Mouse (Mus musculus) stomach, postnatal 0 days (tissue): ENCODE data around the gene Camkmt. TPM values are rescaled to one million over a fixed set of nuclear protein-coding genes. Genes with fewer than 3 reads are reported as not detected.

Experiments
- ATAC-seq: fragments of 200-750 bp; cut with Nextera tagmentation; 2 replicates; pipeline ENCODE4 v1.8.0; 2017; ENCODE audit not compliant: low FRiP score, low TSS enrichment
- DNase-seq: peaks from one replicate; pipeline ENCODE4 v3.0.0-alpha.2; 2016; ENCODE audit warnings: low spot score
- H3K27ac ChIP-seq: fragments of 300-500 bp; sonication (generic); replicated peaks from 2 replicates; pipeline ENCODE4 v1.5.1; 2014; ENCODE audit warnings: mild to moderate bottlenecking, control low read depth
- H3K27me3 ChIP-seq: fragments of 300-500 bp; sonication (generic); 2 replicates; pipeline ENCODE4 v1.6.1; 2014; ENCODE audit warnings: low read length; ENCODE audit not compliant: control insufficient read depth, insufficient read depth
- H3K36me3 ChIP-seq: fragments of 300-500 bp; sonication (generic); 2 replicates; pipeline ENCODE4 v1.6.1; 2014; ENCODE audit warnings: low read length, mixed read lengths; ENCODE audit not compliant: control insufficient read depth, insufficient read depth
- H3K4me1 ChIP-seq: fragments of 300-500 bp; sonication (generic); replicated peaks from 2 replicates; pipeline ENCODE4 v1.6.1; 2014; ENCODE audit warnings: antibody characterized with exemption; ENCODE audit not compliant: control insufficient read depth, insufficient read depth
- H3K4me2 ChIP-seq: fragments of 300-500 bp; sonication (generic); replicated peaks from 2 replicates; pipeline ENCODE4 v1.6.1; 2014; ENCODE audit warnings: low read depth, mild to moderate bottlenecking, control low read depth, moderate library complexity
- H3K4me3 ChIP-seq: fragments of 300-500 bp; sonication (generic); 2 replicates; pipeline ENCODE4 v1.5.1; 2014; ENCODE audit warnings: low read depth, low read length, control low read depth
- H3K9ac ChIP-seq: fragments of 300-500 bp; sonication (generic); 2 replicates; pipeline ENCODE4 v1.6.1; 2014; ENCODE audit warnings: mild to moderate bottlenecking, low read length, control low read depth, mixed read lengths
- H3K9me3 ChIP-seq: fragments of 300-500 bp; sonication (generic); 2 replicates; pipeline ENCODE4 v1.6.1; 2016; ENCODE audit warnings: low read length; ENCODE audit not compliant: control insufficient read depth
- CTCF ChIP-seq: IDR thresholded peaks from 2 replicates; pipeline ENCODE4 v1.5.1; 2016; ENCODE audit warnings: antibody characterized with exemption, low read depth, mild to moderate bottlenecking, moderate library complexity
- EP300 ChIP-seq: optimal IDR thresholded peaks from 2 replicates; pipeline ENCODE3; 2016; ENCODE audit warnings: antibody characterized with exemption
- WGBS: fragments of 180-500 bp; shearing (Covaris S2); extraction: QIAGEN DNeasy Blood & Tissue Kit; methylation state at CpG from one replicate; pipeline ENCODE4 v1.1.7; 2014; 5-methylcytosine and 5-hydroxymethylcytosine counted together
- polyA plus RNA-seq: library from polyadenylated mRNA; unstranded; fragments of >200 nt; fragmentation: Nextera tagmentation; extraction: Ambion mirVana; gene quantifications from 2 replicates; pipeline ENCODE4 v1.2.1, GENCODE M21; 2015

The Camkmt gene
- polyA plus RNA-seq, 1 experiment from 2014 or later = 8.3 TPM

- no peak overlapping the region for H3K9ac ChIP-seq
- DNase-seq (no peak), ATAC-seq (no peak)
- H3K36me3 ChIP-seq = no peaks in the 10 kb centered on the region
- no peaks in the 10 kb centered on the region for H3K9me3 ChIP-seq
- no peak overlapping the region for H3K4me2 ChIP-seq
- no peak overlapping the region for H3K27ac ChIP-seq
- no peaks in the 10 kb centered on the region for H3K4me1 ChIP-seq
- 54% methylated on average over 8 of the region's 8 CpGs for WGBS
- H3K4me3 ChIP-seq = no peak overlapping the region
- TF ChIP-seq CTCF (no peak), EP300 (no peak)
- no peaks in the 10 kb centered on the region for H3K27me3 ChIP-seq
Observed at GRCm38 (mm10) chr17:85377496-85377895, 287.1 kb downstream of the Camkmt start.

- no peak for ATAC-seq
- DNase-seq = no peak
- Histone ChIP-seq H3K27ac (no peak overlapping the region), H3K27me3 (no peaks in the 10 kb centered on the region), H3K4me2 (no peak overlapping the region), H3K9me3 (no peaks in the 10 kb centered on the region), H3K4me1 (no peaks in the 10 kb centered on the region), H3K9ac (no peak overlapping the region), H3K4me3 (no peak overlapping the region), H3K36me3 (no peaks in the 10 kb centered on the region)
- TF ChIP-seq EP300 (no peak), CTCF (no peak)
- WGBS = 82% methylated on average over 7 of the region's 7 CpGs
Observed at GRCm38 (mm10) chr17:85379101-85379500, 288.7 kb downstream of the Camkmt start.

- DNase-seq (no peak), ATAC-seq (no peak)
- Histone ChIP-seq H3K9ac (no peak overlapping the region), H3K36me3 (no peaks in the 10 kb centered on the region), H3K4me2 (no peak overlapping the region), H3K9me3 (no peaks in the 10 kb centered on the region), H3K27me3 (no peaks in the 10 kb centered on the region), H3K4me1 (no peaks in the 10 kb centered on the region), H3K27ac (no peak overlapping the region), H3K4me3 (no peak overlapping the region)
- 62% methylated on average over 8 of the region's 8 CpGs for WGBS
- TF ChIP-seq CTCF = no peak
- no peak for TF ChIP-seq EP300
Observed at GRCm38 (mm10) chr17:85381578-85382223, 291.3 kb downstream of the Camkmt start.

- ATAC-seq (no peak), DNase-seq (no peak)
- Histone ChIP-seq H3K4me1 (no peaks in the 10 kb centered on the region), H3K36me3 (no peaks in the 10 kb centered on the region), H3K9ac (no peak overlapping the region), H3K4me3 (no peak overlapping the region), H3K27ac (no peak overlapping the region), H3K9me3 (no peaks in the 10 kb centered on the region), H3K4me2 (no peak overlapping the region), H3K27me3 (no peaks in the 10 kb centered on the region)
- WGBS = 52% methylated on average over 4 of the region's 4 CpGs
- TF ChIP-seq CTCF (no peak), EP300 (no peak)
Observed at GRCm38 (mm10) chr17:85382344-85382743, 292.0 kb downstream of the Camkmt start.

- DNase-seq (no peak), ATAC-seq (no peak)
- no peaks in the 10 kb centered on the region for H3K27me3 ChIP-seq
- 85% methylated on average over 6 of the region's 6 CpGs for WGBS
- H3K27ac ChIP-seq = no peak overlapping the region
- H3K36me3 ChIP-seq = no peaks in the 10 kb centered on the region
- H3K9me3 ChIP-seq = no peaks in the 10 kb centered on the region
- H3K9ac ChIP-seq = no peak overlapping the region
- H3K4me3 ChIP-seq = no peak overlapping the region
- no peak for TF ChIP-seq CTCF
- no peak overlapping the region for H3K4me2 ChIP-seq
- H3K4me1 ChIP-seq = no peaks in the 10 kb centered on the region
Observed at GRCm38 (mm10) chr17:85382906-85383305, 292.6 kb downstream of the Camkmt start.

- H3K4me1 ChIP-seq = no peaks in the 10 kb centered on the region
- no peak overlapping the region for H3K4me3 ChIP-seq
- 84% methylated on average over 16 of the region's 16 CpGs for WGBS
- H3K27ac ChIP-seq = no peak overlapping the region
- H3K36me3 ChIP-seq = no peaks in the 10 kb centered on the region
- no peak for ATAC-seq
- TF ChIP-seq CTCF = no peak
- TF ChIP-seq EP300 = no peak
- no peak for DNase-seq
- no peak overlapping the region for H3K9ac ChIP-seq
- no peaks in the 10 kb centered on the region for H3K27me3 ChIP-seq
- no peak overlapping the region for H3K4me2 ChIP-seq
- H3K9me3 ChIP-seq = no peaks in the 10 kb centered on the region
Observed at GRCm38 (mm10) chr17:85393091-85393890, 302.9 kb downstream of the Camkmt start.
